ENCODE assay signal across 14 mouse cellular contexts in genomic region chr3:109573549-109574146, GRCm38 (mm10).
DNase-seq lines count a peak whose midpoint lies in the region; ATAC-seq and TF ChIP-seq lines count a peak whose summit lies in the region.
"Had no signal": no experiment of that assay in that cellular context is flagged by ENCODE, and none has a peak within 500 bp of the region (broad histone marks: within the 10 kb centered on the region; RNA-seq: fewer than 3 reads in every experiment).

No protein-coding gene starts in this region.

- no peaks in the 10 kb centered on the region for H3K9me3 ChIP-seq in embryonic facial prominence, embryonic 11.5 days (replicated peaks; ENCODE audit: control insufficient read depth, low read length)
- no peaks in the 10 kb centered on the region for H3K9me3 ChIP-seq in embryonic facial prominence, embryonic 10.5 days
- H3K9me3 ChIP-seq in stomach, postnatal 0 days (ENCODE audit: control insufficient read depth, low read length): no peaks in the 10 kb centered on the region
- H3K9me3 ChIP-seq in hindbrain, embryonic 12.5 days (replicated peaks): no peaks in the 10 kb centered on the region
- H3K9me3 ChIP-seq: liver, embryonic 15.5 days; neural tube, embryonic 12.5 days had no signal

- peak; percentile 14 for DNase-seq in embryonic facial prominence, embryonic 11.5 days (ENCODE audit: low spot score)
- no peak for DNase-seq in embryonic facial prominence, embryonic 10.5 days (ENCODE audit: low spot score)
- DNase-seq in urinary bladder, postnatal 14 days (ENCODE audit: low spot score): peak; percentile 37
- no peak for DNase-seq in urinary bladder, adult 2 months (ENCODE audit: low spot score)
- peak; percentile 11 to 36 for DNase-seq in kidney, postnatal 25 days
- DNase-seq in stomach, postnatal 0 days (ENCODE audit: low spot score): peak; percentile 31
- DNase-seq: cerebellum, adult 9-11 months; midbrain, embryonic 14.5 days; spleen, adult 18-20 months had no signal

- 47% methylated on average over 10 of the region's 10 CpGs for WGBS in embryonic facial prominence, embryonic 11.5 days
- 58% methylated on average over 10 of the region's 10 CpGs for WGBS in embryonic facial prominence, embryonic 10.5 days
- 51% methylated on average over 10 of the region's 10 CpGs for WGBS in stomach, postnatal 0 days
- 67% methylated on average over 10 of the region's 10 CpGs for WGBS in hindbrain, embryonic 12.5 days

- no peaks in the 10 kb centered on the region for H3K27me3 ChIP-seq in embryonic facial prominence, embryonic 11.5 days (ENCODE audit: control insufficient read depth, insufficient read depth, low read length)
- no peaks in the 10 kb centered on the region for H3K27me3 ChIP-seq in embryonic facial prominence, embryonic 10.5 days (replicated peaks; ENCODE audit: low read depth, poor library complexity, severe bottlenecking)
- no peaks in the 10 kb centered on the region for H3K27me3 ChIP-seq in stomach, postnatal 0 days (ENCODE audit: control insufficient read depth, insufficient read depth, low read length)
- no peaks in the 10 kb centered on the region for H3K27me3 ChIP-seq in hindbrain, embryonic 12.5 days
- H3K27me3 ChIP-seq: liver, embryonic 15.5 days; neural tube, embryonic 12.5 days; Patski had no signal

- H3K4me1 ChIP-seq in embryonic facial prominence, embryonic 11.5 days (ENCODE audit: control insufficient read depth, insufficient read depth, low read length): no peaks in the 10 kb centered on the region
- peaks cover 13% of the 10 kb centered on the region; the same call in 1 of the 2 replicates for H3K4me1 ChIP-seq in embryonic facial prominence, embryonic 10.5 days
- 0 out of 2 replicates have a peak, but pooled peaks cover under 1% of the 10 kb centered on the region for H3K4me1 ChIP-seq in stomach, postnatal 0 days (replicated peaks; ENCODE audit: control insufficient read depth, insufficient read depth)
- 0 out of 2 replicates have a peak, but pooled peaks cover 3% of the 10 kb centered on the region for H3K4me1 ChIP-seq in hindbrain, embryonic 12.5 days
- H3K4me1 ChIP-seq: liver, embryonic 15.5 days; neural tube, embryonic 12.5 days had no signal

- no peak for TF ChIP-seq EP300 in stomach, postnatal 0 days (optimal IDR thresholded peaks at IDR 0.05)

- H3K4me3 ChIP-seq in embryonic facial prominence, embryonic 11.5 days (ENCODE audit: low read depth, low read length): no peak overlapping the region
- no peak overlapping the region for H3K4me3 ChIP-seq in embryonic facial prominence, embryonic 10.5 days
- peak overlapping the region; percentile 37 for H3K4me3 ChIP-seq in stomach, postnatal 0 days (ENCODE audit: low read depth, low read length)
- H3K4me3 ChIP-seq in hindbrain, embryonic 12.5 days: no peak overlapping the region
- H3K4me3 ChIP-seq: liver, embryonic 15.5 days; neural tube, embryonic 12.5 days had no signal

- H3K27ac ChIP-seq in embryonic facial prominence, embryonic 11.5 days (replicated peaks; ENCODE audit: low read depth, low read length): no peak overlapping the region
- H3K27ac ChIP-seq in embryonic facial prominence, embryonic 10.5 days (replicated peaks): no peak overlapping the region
- peak overlapping the region; percentile 88 for H3K27ac ChIP-seq in stomach, postnatal 0 days (replicated peaks)
- H3K27ac ChIP-seq in hindbrain, embryonic 12.5 days: no peak overlapping the region
- H3K27ac ChIP-seq: liver, embryonic 15.5 days; neural tube, embryonic 12.5 days had no signal

- H3K9ac ChIP-seq in embryonic facial prominence, embryonic 11.5 days (replicated peaks; ENCODE audit: low read length): no peak overlapping the region
- peak overlapping the region; percentile 55 for H3K9ac ChIP-seq in stomach, postnatal 0 days (ENCODE audit: low read length)
- no peak overlapping the region for H3K9ac ChIP-seq in hindbrain, embryonic 12.5 days
- H3K9ac ChIP-seq: liver, embryonic 15.5 days; neural tube, embryonic 12.5 days had no signal

- no peak for TF ChIP-seq CTCF in stomach, postnatal 0 days (IDR thresholded peaks at IDR 0.05; ENCODE audit: low read depth)

- no peak overlapping the region for H3K4me2 ChIP-seq in embryonic facial prominence, embryonic 11.5 days (ENCODE audit: low read depth, low read length)
- peak overlapping the region; percentile 51 for H3K4me2 ChIP-seq in stomach, postnatal 0 days (replicated peaks; ENCODE audit: low read depth)
- no peak overlapping the region for H3K4me2 ChIP-seq in hindbrain, embryonic 12.5 days (replicated peaks)
- H3K4me2 ChIP-seq: liver, embryonic 15.5 days; neural tube, embryonic 12.5 days had no signal

- ATAC-seq in embryonic facial prominence, embryonic 11.5 days (replicated peaks; ENCODE audit: insufficient number of reproducible peaks, low FRiP score, low TSS enrichment, low read depth): no peak
- peak; percentile 63 for ATAC-seq in stomach, postnatal 0 days (ENCODE audit: low FRiP score, low TSS enrichment)
- no peak for ATAC-seq in hindbrain, embryonic 12.5 days (ENCODE audit: low FRiP score)
- no peak for ATAC-seq in activated CD4-positive, CD25-positive, alpha-beta regulatory T cell, adult 4 months

- H3K36me3 ChIP-seq in embryonic facial prominence, embryonic 11.5 days (replicated peaks; ENCODE audit: control insufficient read depth, insufficient read depth, low read depth, low read length): no peaks in the 10 kb centered on the region
- no peaks in the 10 kb centered on the region for H3K36me3 ChIP-seq in embryonic facial prominence, embryonic 10.5 days (replicated peaks)
- H3K36me3 ChIP-seq in stomach, postnatal 0 days (ENCODE audit: control insufficient read depth, insufficient read depth, low read length): no peaks in the 10 kb centered on the region
- no peaks in the 10 kb centered on the region for H3K36me3 ChIP-seq in hindbrain, embryonic 12.5 days
- H3K36me3 ChIP-seq: liver, embryonic 15.5 days; neural tube, embryonic 12.5 days had no signal

Comparison
In these comparisons a context has a peak if more than half of its experiments do, and no peak if none do; other contexts are left out.
1. DNase-seq: peak in embryonic facial prominence, embryonic 11.5 days (single experiment), urinary bladder, postnatal 14 days (single experiment), kidney, postnatal 25 days (2 of 2) and stomach, postnatal 0 days (single experiment); none in embryonic facial prominence, embryonic 10.5 days (single experiment) and urinary bladder, adult 2 months (single experiment).